Mouse (Mus musculus) spleen, adult 12 weeks (tissue): ENCODE measurements around the gene Dhh.
"Not testable (repeated sequence)": the region's sequence is repeated elsewhere in the genome, so short reads cannot be mapped to it uniquely, and the experiment has no call there.

Experiments
- DNase-seq: peaks from one replicate; pipeline ENCODE4 v3.0.0; 2022; ENCODE audit warnings: low spot score

Dhh gene

DNA sequence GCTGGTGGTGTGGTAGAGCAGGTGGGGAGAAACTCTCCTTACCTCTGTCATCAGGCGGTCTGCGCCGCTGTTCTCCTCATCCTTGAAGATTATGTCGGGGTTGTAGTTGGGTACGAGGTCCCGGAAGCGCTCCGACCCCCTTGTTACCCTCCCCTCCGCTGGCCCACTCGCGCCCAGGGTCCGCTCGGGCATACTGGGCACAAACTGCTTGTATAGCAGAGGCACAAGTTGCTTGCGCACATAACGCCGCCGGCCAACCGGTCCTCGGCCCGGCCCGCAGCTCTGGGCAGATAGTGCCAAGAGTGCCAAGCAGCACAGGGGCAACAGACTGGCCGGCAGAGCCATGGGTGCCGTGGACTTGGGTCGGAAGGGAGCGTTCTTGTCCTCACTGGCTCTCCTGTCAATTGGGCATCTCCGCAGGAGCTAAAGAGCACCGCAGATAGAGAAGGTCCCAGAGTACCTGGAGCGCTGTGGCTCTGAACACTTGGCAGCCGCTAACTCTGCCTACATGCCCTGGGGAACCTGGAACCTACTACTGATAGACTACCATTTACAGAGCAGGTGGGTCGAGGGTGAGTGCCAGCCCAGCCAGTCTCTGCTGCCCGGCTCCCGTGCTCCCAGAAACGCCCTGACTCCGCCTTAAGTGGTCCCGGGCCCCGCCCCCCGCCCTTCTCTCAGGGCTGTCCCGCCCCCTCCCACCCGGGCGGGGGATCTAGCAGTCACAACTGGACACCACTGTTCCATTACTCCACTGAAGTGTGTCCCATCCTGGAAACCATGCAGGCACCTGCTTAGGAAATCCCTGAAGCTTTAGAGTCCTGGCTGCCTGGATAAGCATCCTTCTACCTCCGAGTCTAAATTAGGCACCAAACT, at the start of gene Dhh:
TSS of gene Dhh (minus strand) at position 613 of the 873 bp plus-strand sequence.
- no peak for DNase-seq

DNA sequence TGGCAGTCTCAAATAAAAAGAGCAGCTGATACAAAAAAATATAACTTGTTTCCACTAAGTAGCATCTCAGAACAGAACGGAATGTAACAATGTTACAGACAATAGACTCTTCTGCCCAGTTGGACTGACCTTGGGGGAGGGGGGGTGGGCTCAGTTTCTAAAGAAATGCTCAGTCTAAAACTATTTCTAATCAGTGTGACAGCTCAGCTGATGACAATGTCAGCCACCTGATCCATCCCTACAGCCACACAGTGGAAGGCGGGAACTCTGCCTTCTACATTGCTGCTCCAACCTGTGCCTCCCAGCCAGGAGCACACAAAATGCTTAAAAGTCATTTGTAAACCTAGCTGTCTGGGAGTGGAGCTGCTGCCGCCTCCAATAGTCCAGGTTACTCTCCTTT, 49.5 kb upstream of the Dhh start:
- DNase-seq, result no peak

DNA sequence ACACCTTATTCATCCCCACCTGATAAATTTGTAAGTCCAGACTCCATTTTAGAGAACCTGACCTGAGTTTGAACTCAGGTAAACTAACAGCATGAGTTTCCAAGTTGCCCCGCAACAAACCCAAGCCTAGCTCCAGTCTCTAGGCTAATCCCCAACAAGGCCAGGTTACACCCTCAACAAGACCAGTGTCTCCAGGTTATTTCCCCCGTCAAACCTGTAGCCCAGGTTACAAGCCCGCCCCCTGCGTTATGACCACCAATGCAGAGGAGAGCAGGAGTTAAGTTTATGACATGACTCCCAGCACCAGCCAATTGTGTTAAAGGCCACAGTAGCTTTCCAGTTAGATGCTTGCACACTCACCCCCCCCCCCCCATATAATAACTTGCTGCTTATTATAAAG, 44.8 kb upstream of the Dhh start:
- DNase-seq, result no peak

DNA sequence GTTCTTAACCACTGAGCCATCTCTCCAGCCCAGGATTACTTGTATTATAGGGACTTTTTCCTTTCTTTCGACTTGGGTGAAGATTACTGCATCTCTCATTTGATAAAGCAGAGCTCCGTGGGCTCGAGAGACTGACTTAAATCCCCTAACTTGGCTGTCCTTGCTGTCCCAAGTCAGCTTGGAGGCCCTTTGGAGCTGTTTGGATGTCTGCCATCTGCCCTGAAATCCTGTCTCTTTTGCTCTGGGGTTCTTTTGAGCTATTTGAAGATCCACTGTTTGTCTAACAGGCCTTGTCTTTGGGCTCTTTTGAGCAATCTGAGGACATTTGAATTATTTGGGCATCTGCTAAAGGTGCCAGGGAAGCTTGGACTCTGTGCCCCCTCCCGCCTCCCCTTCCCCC, 43.7 kb upstream of the Dhh start:
- no peak for DNase-seq

DNA sequence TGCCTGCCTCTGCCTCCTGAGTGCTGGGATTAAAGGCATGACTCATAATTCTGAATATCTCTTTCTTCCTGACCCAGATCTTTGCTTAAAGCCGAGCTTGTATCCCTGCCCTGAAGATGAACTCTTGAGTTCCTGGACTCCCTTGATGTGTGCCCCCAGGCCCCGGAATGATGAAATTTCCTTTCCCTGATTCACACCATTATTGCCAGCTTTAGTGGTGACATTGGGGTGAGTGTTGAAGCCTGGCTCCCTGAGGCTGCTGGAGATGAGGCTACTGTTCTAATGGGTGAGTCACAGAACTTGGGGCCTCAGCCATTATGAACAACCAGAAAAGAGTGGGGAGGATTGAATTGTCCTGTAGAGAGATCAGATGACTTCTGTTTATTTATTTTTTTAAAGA, 43.2 kb upstream of the Dhh start:
- DNase-seq, result no peak

DNA sequence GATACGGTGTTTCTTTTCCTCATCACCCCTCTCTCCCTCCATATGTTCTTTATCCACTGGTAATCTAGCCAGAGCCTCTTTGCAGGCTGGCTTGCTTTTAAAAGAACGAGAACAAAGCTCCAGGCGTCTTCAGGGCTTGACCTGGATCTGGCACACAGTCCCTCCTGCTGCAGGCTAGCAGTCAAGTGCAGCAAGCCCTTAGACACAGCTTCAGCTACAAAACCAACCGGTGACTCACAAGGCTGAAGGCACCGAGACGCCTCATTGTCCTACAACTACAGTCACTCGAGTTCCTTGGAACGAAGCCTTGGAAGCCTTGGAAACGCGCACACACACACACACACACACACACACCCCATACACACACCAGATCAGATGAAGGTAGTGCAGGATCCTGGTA, 42.5 kb upstream of the Dhh start:
- DNase-seq, result no peak

DNA sequence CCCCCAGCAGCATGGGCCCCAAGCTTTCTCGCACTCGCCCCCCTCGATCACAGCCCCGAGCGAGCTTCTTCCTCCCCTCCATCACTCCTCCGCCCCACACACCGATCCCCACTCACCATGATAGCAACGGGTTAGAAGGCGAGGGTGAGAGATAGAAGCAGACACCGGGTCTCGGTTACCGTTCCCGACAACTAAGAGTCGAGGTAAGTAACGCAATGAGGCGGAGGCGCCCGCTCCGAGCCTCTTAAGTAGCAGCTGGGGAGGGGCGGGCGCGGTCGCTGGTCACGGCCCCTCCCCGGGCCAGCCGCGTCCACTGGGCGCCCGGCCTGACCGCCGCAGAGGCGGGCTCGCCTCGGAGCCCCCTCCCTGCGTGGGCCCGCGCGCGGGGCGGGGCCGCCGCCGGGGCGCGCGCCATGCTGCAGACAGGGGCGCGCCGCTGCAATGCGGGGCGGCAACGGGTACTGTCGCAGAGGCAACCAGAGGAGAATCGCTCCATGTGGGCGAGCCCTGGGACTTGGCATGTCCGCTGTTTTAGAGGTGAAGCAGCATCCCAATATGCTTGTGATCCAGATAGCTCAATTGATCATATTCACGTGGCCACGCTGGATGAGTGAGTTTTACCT, 36.0 kb upstream of the Dhh start, which contains the start of gene Tuba1b:
TSS of gene Tuba1b (minus strand) at position 349 of the 623 bp plus-strand sequence.
- DNase-seq, result peak; percentile 87

DNA sequence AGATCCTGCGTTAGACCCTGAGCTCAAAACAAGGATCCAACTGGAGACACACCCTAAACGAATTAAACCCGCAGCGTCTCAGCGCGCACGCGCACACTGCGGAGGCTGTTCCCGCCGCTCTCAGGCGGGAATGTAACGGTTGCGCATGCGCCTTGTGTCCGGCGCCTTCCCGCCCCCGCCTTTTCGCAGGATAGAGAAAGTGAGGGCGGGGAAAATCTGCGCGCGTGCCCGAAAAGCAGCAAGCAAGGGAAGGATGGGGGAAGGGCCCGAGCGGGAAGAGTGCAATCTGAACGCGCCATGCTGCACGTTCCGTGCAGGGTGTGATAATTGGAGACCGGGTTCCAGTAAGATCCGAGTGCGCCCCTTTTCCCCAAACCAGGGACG, 35.5 kb upstream of the Dhh start:
- peak; percentile 89 for DNase-seq

DNA sequence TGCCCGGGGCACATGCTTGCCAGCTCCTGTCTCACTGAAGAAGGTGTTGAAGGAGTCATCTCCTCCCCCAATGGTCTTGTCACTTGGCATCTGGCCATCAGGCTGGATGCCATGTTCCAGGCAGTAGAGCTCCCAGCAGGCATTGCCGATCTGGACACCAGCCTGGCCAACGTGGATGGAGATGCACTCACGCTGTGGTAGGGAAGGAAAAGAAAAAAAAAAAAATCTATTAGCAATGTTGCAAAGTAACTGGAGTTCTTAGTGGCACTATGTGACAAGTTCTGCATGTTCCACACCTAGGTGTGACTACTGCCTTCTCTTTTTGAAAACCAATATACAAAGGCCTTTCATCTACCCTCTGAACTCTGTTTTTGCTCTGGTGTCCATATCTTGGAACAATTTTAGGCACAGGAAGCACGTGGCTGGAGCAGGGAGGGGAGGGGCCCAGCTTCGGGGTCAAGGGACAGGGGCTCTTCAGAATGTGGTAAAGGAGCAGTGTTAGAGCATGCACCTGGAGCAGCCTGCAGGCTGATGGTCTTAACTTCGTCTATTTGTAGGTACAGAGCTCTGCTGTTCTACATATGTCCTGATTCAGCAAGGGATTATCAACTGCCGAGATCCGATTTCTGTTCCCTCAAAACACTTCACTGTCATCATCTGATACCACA, 34.8 kb upstream of the Dhh start:
- not testable (repeated sequence) for DNase-seq

DNA sequence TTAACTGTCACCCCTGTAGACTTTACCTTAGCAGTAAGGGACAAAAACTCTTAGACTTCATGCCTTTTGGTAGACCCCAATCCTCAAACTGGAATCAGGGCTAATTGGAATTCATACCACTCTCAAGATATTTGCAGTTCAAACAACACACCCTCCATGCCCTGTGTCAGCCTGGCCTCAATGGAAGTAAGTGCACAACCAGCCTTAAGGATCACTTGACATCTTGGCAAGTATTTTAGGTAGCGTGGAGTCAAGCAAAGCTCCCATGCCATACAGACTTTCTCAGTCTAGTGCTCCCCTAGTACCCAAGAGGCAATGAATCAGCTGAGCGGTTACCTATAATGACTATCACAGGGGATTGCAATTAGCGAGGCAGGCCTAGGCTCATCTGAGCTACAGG, 32.7 kb upstream of the Dhh start:
- no peak for DNase-seq

DNA sequence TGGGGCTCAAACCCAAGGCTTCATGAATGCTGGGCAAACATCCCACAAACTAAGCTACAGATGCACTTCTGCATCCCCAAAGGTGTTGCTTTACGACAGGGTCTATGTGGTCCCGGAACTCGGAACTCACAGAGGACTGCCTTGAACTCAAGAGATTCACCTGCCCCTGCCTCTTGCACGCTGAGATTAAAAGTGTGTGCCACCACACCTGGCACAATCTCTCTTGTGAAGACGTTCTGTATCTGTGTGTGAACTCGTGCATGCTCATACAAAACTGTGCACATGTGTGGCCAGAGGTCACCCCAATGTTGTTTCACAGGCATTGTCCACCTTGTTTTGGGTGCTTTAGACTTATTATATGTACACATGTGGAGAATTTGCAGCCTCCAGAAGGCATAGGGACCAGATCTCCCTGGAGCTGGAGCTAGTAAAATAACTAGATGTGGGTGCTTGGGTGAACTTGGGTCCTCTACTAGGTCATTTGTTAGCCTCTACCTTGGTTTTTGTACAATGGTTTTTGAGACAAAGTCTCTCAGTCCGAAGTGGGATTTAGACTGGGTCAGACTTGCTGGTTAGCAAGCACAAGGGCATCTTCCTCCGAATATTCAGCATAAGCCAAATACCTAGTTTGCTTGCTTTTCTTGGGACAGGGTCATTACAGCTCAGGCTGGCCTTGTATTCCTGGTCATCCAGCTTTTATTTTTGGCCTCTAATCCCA, 31.8 kb upstream of the Dhh start:
- DNase-seq, result no peak

DNA sequence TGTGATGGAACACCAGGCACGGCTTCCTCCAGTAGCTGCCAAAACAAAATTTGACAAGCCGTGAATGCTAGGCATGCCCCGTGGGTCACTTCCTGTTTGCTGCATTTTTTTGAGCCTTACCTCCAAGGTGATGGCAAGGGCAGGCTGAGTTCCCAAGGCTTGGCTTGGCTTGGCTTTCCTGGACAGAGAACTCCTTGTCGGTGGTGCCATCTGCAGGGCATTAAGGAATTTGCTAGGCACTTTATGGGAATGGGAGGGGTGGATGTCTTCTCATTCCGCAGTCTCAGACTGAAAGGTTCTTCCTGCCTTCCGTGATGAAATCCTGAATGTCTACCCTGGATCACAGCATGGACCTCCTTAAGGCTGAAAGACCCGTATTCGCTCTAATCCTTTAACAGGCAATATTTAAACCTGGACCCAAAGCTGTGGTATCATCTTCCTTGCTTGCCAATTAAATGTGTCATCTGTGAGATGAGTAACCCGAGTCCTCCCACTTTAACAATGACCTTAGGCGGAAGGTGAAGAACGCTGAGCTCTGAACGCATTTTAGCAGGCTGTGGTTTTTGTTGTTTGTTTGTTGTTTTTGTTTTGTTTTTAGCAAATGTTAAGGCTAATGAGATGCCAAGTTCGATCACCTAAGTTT, 30.4 kb upstream of the Dhh start:
- DNase-seq, result no peak

DNA sequence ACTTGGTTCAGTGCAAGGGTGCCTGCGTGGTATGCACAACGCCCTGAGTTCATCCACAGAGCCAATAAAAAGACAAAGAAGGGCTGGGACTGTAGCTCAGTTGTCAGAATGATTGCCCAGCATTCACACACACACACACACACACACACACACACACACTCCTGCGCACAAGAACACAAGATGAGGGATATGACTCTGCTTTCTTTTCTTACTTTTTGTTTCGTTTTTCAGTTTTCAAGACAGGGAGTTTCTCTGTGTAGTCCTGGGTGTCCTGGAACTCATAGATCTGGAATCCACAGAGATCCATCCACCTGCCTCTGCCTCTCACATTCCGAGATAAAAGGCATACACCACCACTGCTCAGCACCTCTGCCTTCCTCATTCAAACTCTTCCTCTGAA, 29.2 kb upstream of the Dhh start:
- DNase-seq, result no peak

DNA sequence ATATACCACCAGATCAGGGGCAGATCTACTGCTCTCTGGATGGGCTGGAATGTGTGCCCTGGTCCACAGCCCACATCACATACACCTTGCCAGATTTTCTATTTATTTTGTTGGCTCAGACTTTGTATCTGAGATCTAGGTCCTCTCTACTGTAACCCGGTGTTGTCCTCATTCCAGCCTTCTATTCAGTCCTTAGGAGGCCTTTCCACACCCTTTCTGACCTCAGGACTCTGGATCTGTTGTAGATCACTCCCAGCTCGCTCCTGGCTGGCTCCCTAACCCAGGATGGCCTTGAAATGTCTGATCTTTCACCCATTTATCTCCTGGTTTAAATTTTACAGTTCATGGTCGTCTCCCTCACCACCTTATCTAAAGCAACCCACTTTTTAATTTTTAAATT, 26.3 kb upstream of the Dhh start:
- DNase-seq, result no peak

DNA sequence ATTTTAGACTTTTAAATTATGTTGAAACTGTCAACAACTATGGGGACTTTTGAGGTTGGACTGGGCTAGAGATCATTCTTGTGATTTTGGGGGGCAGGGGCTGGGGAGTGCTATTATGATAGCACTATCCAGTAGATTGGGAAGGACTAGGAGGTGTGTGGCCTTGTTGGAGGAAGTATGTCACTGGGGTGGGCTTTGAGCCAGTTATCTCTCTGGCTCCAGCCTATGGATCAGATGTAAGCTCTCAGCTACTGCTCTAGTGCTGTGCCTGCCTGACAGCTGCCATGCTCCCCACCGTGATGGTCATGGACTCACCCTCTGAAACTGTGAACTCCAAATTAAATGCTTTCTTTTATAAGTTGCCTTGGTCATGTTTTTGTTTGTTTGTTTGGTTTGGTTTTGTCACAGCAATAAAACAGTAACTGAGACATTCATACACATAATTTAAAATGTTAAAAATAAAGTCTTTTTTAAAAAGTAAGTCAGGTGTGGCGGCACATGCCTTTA, 24.7 kb upstream of the Dhh start:
- DNase-seq, result no peak

DNA sequence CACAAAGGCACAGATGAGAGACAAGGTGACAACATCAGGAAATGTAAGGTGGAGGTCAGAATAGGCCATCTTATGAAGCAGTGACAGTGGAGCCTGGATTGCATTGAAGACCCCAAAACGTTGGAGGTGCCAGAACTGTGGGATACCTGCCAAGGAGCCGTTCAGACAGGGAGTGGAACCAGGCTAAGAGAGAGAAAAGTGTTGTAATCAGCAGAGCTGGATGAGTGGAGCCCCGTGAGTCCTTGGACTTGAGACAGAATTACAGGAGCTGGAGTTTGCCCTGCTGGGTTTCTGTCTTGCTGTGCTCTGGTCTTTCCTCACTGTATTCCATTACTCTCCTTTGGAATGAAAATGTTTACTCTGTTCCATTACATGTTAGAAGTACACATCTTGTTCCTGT, 24.2 kb upstream of the Dhh start:
- no peak for DNase-seq

DNA sequence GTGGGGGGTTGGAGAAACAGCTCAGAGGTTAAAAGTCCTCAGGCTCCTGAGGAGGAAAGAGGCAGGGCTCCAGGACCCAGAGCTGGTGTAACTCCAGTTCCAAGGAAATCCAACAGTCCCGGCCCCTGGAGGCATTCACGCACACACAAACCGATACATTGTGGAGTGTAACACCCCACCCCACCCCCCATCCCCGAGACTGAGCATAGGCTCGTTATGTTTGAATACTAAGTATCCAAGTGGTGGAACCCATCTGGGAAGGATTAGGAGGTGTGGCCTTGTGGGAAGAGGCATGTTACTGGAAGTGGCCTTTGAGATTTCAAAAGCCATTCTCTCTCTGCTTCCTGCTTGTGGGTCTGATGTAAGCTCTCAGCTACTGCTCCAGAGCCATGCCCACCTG, 23.2 kb upstream of the Dhh start:
- DNase-seq, result no peak

DNA sequence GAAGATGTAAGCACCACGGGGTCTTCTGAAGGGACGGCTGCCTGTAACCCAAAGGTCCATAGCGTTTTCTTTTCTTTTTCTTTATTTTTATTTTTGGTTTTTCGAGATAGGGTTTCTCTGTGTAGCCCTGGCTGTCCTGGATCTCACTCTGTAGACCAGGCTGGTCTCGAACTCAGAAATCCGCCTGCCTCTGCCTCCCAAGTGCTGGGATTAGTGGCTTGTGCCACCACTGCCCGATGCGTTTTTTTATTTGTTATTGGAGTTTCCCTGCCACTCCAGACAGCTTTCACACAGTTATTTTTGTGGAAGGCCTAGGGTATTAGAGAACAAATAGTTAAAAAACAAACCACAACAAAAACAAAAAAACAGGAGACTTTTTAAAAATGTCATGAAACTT, 20.2 kb upstream of the Dhh start:
- not testable (repeated sequence) for DNase-seq

DNA sequence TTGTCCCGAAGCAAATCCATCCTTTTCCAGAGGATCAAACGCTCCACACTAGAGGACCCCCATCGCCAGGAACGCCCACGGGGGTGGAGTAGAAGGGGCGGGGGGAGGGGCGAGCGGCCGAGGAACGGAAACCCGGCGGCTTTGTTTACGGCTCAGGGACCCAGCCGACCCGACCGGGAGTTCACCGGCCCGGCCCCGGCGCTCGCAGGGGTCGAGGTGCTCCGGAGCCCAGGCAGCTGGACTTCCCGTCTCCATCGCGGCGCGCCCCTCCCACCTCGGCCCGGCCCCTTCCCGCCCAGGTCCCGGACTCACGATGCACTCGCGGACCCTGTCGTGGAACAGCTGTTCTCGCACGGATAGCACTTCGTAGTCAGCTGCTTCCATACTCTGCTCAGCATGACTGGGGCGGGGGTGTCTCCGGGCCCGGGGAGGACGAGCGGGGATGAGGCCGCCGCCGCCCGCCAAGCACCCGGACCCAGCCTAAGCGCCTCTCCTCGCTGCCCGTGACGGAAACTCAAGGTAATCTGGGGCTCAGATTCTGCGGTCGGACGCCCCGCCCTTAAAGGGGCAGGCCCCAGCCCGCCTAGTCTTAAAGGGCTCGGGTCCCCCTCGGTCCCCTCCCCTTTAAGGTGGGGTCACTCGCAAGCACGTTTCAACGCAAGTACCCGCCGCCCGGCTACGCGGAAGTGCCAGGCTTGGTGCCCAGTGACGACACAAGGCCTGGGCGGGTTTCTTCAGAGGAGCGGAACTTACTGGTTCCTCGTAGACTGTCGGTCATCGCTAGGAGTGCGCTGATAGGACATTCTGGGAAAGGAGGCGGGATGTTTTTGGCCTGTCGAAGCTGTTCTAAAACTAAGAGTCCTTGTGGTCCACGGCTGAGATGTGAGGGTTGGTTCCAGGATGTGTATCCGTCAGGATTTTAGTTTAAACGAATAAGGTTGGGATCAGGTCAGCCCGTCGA, 19.5 kb upstream of the Dhh start, which contains the start of gene Lmbr1l:
TSS of gene Lmbr1l (minus strand) at position 694 of the 961 bp plus-strand sequence.
- peak; percentile 96 for DNase-seq

DNA sequence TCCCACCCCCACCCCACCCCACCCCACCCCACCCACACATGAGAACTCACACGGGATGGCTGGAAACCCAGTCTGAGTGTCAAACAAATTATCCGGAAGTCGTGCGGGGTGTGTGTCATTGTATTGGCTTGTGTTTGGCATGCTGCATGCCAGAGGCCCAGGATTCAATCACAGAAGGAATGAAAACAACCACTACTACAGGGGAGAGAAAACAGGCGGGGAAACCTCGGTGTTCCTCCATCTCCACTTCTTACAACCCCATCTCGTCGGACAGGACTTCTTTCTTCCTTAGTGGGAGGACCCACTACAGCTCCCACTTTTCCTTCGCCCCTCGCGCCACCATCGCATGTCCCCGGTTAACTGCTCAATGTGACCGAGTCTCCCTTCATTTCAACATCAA, 18.8 kb upstream of the Dhh start:
- DNase-seq, result no peak
